Mouse (Mus musculus) olfactory bulb, adult 2 months (tissue): ENCODE data around the gene Ssbp2. TPM values are rescaled to one million over a fixed set of nuclear protein-coding genes. Genes with fewer than 3 reads are reported as not detected.

Experiments
- H3K27ac ChIP-seq: fragments of 200-500 bp; 2 replicates; pipeline ENCODE4 v1.5.1; 2012; ENCODE audit warnings: low read depth, low read length; ENCODE audit not compliant: insufficient read depth
- H3K4me1 ChIP-seq: fragments of 200-500 bp; 2 replicates; pipeline ENCODE4 v1.6.1; 2012; ENCODE audit warnings: low read length; ENCODE audit not compliant: control insufficient read depth, insufficient read depth
- H3K4me3 ChIP-seq: fragments of 200-500 bp; 2 replicates; pipeline ENCODE4 v1.5.1; 2012; ENCODE audit warnings: mild to moderate bottlenecking, low read depth, low read length, moderate library complexity; ENCODE audit not compliant: insufficient read depth
- CTCF ChIP-seq: fragments of 200-500 bp; IDR thresholded peaks from 2 replicates; pipeline ENCODE4 v1.5.1; 2012; ENCODE audit warnings: low read depth, mild to moderate bottlenecking, low read length, moderate library complexity; ENCODE audit not compliant: insufficient read depth
- POLR2A ChIP-seq: fragments of 200-500 bp; IDR thresholded peaks from 2 replicates; pipeline ENCODE4 v1.6.1; 2012; ENCODE audit warnings: mild to moderate bottlenecking, low read depth, low read length, moderate library complexity; ENCODE audit not compliant: insufficient read depth
- WGBS: fragments of 180-500 bp; shearing (Covaris S2); methylation state at CpG from one replicate; pipeline ENCODE4 v1.1.7; 2018; 5-methylcytosine and 5-hydroxymethylcytosine counted together
- polyA plus RNA-seq: library from polyadenylated mRNA; stranded (reverse); fragments of >200 nt; gene quantifications from 2 replicates; pipeline ENCODE4 v1.2.4, GENCODE M21; 2012; ENCODE audit warnings: low replicate concordance; ENCODE audit not compliant: missing spikeins, insufficient read depth, insufficient read length

The Ssbp2 gene
- polyA plus RNA-seq, 1 experiment = 755 TPM

DNA sequence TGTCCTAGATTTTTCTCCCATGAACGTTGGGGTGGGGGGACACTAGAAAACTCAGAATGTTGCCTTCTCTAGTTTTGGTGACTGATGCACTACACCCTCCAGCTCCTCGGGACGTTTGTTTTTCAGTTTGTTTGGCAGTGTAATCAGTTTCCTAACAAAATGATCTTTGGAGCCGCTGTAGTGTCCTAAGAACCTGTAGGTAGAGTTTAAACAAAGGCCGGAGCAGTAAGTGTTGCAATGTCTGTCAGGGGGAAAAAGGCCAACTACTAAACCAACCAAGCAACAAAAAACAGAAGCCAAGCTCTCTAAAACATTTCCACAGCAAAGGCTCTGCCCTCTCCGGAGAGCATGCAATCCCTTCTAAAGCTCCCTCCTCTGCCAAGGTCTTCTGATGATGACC is 280.8 kb downstream of the Ssbp2 start:
- Histone ChIP-seq H3K27ac (no peak overlapping the region), H3K4me1 (peaks cover 6% of the 10 kb centered on the region; the same call in 1 of the 2 replicates), H3K4me3 (peak overlapping the region; percentile 52)
- 72% methylated on average over 6 of the region's 6 CpGs for WGBS
- TF ChIP-seq CTCF (no peak), POLR2A (no peak)

DNA sequence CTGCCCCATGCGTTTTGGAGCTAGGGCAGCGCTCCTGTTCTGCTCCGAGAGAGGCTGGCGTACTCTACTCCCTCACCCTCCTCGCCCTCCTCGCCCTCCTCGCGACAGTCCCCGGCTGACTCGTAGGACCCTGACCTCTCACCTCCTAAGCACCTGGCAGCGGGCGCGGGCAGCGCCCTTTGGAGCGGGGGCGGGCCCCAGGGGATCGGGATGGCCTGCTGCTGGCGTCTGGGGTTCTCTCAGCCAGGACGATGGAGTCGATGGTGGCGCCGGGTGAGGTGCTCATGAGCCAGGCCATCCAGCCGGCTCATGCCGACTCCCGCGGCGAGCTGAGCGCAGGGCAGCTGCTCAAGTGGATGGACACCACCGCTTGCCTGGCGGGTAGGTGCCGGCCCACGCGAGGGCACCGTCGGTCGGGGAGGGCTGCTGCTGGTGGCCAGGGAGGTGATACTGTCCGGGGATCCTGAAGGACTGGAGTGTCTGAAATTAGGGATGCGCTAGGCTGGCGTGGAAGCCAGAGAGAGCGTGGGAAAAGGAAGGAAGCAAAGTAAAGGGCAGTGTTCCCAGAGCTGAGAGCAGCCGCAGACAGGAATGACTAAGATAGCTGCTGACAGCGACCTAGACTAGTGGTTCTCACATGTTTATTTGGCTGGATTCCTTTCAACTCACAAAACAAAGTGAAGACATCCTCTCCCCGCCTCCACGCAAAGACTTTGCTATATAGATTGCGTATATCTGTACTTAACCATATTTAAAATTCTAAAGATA is 281.4 kb downstream of the Ssbp2 start, which contains the start of gene Acot12:
Gene Acot12 (plus strand): TSS at position 233 of the 768 bp plus-strand sequence.
- WGBS = 8% methylated on average over 45 of the region's 45 CpGs
- no peak for TF ChIP-seq CTCF
- no peak for TF ChIP-seq POLR2A
- Histone ChIP-seq H3K27ac (0 out of 2 replicates have a peak within 1 kb of the TSS, but pooled peaks have one; percentile 13), H3K4me3 (peak within 1 kb of the TSS; percentile 52), H3K4me1 (peaks cover 6% of the 10 kb centered on the region; the same call in 1 of the 2 replicates)

DNA sequence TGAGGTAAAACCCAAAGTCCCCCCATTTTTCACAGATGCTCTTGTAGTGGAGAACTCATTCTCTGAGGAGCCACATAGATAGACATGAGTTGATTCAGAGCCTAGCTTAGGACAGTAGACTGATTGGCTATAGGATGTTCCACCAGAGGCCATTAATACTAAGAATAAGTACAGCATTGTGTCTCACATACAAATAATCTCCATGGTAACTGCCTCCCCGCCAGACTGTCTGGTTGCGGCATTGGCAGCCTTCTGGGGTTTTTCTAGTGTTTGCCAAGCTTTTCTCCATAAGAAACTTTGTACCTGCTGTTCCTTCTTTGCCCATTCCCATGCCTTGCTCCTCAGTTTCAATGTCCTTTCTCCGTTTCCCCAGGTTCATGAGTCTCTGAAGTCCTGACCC is 283.1 kb downstream of the Ssbp2 start:
- H3K27ac ChIP-seq = no peak overlapping the region
- TF ChIP-seq CTCF = no peak
- no peak for TF ChIP-seq POLR2A
- H3K4me3 ChIP-seq = no peak overlapping the region
- WGBS = 79% methylated on average over 3 of the region's 3 CpGs
- peaks cover 6% of the 10 kb centered on the region; the same call in 1 of the 2 replicates for H3K4me1 ChIP-seq

DNA sequence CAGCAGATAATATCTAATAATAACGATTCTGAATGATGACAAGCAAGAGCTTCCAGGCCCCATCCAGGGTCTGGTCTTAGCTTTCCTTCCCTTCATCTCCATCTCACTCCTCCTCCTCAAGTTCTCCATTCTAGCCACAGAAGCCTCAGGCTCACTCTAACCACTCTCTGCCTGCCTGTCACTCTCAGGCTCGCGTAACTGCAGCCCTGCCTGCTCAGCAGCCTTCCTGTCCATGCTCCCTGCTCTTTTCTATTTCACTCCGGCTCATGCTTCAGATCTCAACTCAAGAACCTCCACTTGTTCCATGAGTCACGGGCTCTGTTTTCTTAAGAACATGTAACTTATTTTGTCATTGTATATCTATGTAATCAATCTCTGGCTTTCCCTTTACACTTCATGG is 286.4 kb downstream of the Ssbp2 start:
- no peak overlapping the region for H3K4me3 ChIP-seq
- no peak overlapping the region for H3K27ac ChIP-seq
- H3K4me1 ChIP-seq = peaks cover 1% of the 10 kb centered on the region; the same call in 1 of the 2 replicates
- no peak for TF ChIP-seq POLR2A
- TF ChIP-seq CTCF = no peak
- WGBS = 89% methylated on average over 5 of the region's 5 CpGs

DNA sequence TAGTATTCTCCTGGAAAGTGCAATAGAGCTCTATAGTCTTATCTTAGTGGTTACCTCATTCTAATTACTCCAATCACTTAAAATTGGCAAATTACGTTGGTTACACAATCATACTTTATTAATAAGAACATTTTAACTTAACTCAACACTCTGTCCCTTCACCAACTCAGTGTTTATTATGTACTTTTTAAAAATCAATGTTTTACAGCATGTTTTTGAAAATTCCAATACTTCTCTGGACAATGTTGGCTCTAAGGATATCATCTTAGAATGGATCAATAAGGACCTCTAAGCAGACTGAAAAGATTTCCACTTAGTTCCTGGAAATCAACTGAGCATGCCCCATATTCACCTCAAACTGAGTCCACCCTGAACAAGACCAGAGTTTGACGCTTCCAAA is 288.3 kb downstream of the Ssbp2 start:
- no peak overlapping the region for H3K4me3 ChIP-seq
- no peaks in the 10 kb centered on the region for H3K4me1 ChIP-seq
- no peak overlapping the region for H3K27ac ChIP-seq
- WGBS = 97% methylated on average over 2 of the region's 2 CpGs
- TF ChIP-seq CTCF = no peak
- TF ChIP-seq POLR2A = no peak

DNA sequence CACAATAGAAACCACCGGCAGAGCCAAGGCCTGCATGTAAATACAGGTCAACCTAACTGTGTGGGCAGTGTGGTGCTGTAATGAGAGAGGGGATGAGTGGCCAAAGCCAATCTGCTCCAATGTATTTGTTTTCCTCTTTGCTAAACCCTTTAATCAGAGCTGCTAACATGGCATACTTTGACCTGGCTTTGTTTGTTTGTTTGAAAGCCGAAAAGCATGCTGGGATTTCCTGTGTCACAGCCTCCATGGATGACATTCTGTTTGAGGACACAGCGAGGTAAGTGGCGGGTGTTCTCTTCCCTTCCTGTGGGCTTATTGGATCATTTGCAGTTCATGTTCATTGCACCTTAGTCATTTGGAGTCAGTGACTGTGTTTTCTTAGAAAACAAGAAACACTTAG is 289.9 kb downstream of the Ssbp2 start:
- Histone ChIP-seq H3K4me3 (no peak overlapping the region), H3K4me1 (peaks cover 2% of the 10 kb centered on the region; the same call in 1 of the 2 replicates), H3K27ac (no peak overlapping the region)
- TF ChIP-seq POLR2A (no peak), CTCF (no peak)
- WGBS = 77% methylated on average over 4 of the region's 4 CpGs

Other genes with a start within 250 kb of the Ssbp2 start
- not detected in 2 replicates for gene Atg10, start 236.3 kb upstream of the Ssbp2 start, polyA plus RNA-seq